Mouse (Mus musculus): ENCODE data around the gene Csf3.
"Not testable (repeated sequence)": the region's sequence is repeated elsewhere in the genome, so short reads cannot be mapped to it uniquely, and the experiment has no call there.

DNA sequence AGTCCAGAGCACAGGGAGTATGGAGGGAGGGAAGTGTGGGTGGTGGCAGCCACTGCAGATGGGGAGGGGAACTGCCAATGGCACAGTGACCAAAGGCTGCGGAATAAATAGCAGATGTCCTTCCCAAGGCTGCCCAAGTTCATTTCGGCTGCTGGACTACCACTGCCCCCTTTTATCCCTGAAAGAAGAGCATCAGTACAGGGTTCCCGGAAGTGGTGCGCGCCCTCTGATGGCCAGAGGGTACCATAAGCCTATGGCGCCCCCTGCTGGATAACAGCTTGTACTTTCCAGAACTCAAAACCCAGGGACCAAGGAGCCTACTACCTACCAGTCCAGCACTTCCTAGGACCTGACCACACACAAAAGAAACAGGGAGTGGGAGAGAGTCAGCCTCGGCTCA is 27.9 kb upstream of the Csf3 start:
- TF ChIP-seq GATA1 (IDR thresholded peaks at IDR 0.05; ENCODE audit: borderline replicate concordance, low read length); FLI1 (IDR thresholded peaks at IDR 0.05; ENCODE audit: low read length): not testable (repeated sequence)

Measured in megakaryocyte, embryonic 14.5 days (primary cell).